Mouse (Mus musculus): ENCODE data around the gene 2310011J03Rik. TPM values are rescaled to one million over a fixed set of nuclear protein-coding genes. Genes with fewer than 3 reads are reported as not detected.

The 2310011J03Rik gene
- polyA plus RNA-seq (2012): 74.9 and 88.4 TPM in 2 replicates

DNA sequence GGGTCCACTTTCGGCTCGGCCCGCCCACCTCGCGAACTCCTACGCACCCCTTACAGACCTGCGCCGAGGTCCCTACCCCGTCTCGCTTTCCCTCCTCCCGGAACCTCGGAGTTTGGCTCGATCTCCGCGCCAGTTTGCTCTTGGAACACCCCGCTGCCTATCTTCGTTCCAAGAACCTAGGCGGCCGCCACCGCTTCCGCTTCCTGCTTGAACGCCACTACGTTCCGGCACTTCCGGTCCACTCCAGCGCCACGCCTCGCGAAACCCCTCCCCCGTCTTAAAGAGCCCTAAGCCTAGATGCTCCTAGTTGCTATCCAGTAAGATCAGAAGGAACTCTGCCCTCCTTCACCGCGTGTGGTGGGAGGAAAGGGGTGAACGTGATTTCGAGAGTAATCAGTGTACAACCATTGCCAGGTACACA, at the start of gene 2310011J03Rik:
2310011J03Rik (minus strand) TSS at position 198 of the 421 bp plus-strand sequence.

DNA sequence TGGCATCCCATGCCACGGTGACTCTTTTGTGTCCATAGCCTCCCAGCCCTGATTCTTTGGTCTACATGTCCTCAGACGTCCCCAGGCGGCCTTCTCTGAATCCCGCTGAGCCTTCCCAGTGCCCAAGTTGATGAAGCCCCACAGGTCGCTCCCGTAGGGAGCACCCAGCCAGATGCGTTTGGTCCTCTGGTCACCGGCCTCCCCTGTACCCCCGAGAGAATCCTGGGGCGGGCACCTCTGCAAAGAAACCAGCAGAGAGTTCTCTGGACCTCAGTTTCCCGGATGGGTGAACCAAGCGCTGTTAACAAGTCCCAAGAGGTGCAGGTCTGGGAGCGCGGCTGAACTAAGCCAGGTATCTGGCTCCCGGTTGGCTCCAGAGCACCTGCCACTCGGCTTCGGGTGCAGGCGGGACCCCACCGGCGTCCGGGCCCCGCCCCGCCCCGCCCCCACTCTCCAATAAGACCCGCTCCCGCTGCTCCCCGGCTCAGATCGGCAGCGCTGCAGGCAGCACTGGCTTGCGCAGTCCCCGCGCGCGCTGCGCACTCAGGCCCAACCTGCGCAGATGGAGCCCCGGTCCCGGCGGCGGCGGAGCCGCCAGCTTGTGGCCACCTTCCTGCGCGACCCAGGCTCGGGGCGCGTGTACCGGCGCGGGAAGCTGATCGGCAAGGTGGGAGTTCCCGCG, 35.8 kb upstream of the 2310011J03Rik start, which contains the start of gene Plk5:
Plk5 (plus strand) TSS at position 459 of the 682 bp plus-strand sequence.

DNA sequence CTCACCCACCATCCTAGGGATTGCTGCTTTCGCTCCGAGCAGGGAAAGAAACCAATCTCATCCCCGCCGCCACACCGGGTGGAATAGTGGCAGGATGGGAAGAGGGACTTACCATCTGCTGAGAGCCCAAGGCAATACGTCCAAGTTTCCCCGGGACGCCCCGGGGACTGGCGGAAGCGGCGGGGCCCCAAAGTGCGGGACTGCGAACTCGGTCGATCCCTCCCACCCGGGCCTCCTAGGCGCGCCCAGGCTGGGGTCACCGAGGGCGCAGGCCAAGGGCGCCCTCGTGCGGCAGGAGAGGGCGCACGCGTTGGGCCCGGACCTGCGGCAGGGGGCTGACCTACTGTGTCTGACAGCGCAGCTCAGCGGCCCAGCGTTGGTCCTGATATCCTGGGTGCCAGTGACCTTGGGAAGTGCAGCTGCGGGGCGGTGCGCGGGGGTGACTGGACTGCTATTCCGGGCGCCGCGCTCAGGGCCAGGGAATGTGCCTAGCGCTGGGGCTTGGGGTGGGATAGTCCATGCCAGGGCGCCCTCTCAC, 28.0 kb upstream of the 2310011J03Rik start, which contains the start of gene Adamtsl5:
Adamtsl5 (minus strand) TSS at position 169 of the 538 bp plus-strand sequence.

DNA sequence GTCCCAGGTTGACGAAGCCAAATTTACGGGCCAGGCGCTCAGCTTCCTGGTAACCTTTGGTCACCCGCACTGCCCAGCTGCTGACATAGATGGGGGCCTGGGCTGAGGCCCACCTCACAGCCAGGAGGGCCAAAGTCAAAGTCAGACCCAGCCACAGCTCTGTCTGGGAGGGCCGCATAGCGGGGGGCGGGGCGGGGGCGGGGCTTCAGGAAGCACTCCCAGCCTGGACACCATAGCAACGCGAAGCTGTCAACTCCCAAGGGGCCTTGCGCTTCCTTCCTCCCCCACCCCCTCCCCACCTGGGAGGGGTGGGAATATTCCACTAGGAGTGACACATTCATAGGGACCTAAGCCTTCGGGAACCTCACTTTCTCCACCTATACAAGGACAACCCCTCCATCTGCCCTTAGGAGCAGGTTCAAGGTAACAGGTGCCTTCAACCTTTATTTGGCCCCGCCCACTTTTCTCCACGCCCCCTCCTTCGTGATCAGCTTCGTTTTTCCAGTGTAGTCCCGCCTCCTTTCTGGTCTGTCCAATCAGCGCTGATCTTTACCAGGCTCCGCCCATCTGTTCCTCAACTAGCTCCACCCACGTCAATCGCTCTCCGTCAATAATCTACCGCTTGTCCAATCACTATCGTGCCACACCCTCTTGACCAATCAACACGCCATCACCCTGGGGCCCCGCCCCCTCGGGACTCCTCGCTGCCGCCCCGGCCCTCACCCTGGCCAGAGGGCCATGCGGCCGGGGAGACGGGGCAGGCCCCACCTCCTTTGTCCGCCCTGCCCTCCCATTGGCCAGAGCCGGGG, 9.1 kb upstream of the 2310011J03Rik start, which contains the start of the genes Pcsk4 and Reep6:
Pcsk4 (minus strand) TSS at position 226 of the 809 bp plus-strand sequence.
Reep6 (plus strand) TSS at position 681 of the 809 bp plus-strand sequence.

DNA sequence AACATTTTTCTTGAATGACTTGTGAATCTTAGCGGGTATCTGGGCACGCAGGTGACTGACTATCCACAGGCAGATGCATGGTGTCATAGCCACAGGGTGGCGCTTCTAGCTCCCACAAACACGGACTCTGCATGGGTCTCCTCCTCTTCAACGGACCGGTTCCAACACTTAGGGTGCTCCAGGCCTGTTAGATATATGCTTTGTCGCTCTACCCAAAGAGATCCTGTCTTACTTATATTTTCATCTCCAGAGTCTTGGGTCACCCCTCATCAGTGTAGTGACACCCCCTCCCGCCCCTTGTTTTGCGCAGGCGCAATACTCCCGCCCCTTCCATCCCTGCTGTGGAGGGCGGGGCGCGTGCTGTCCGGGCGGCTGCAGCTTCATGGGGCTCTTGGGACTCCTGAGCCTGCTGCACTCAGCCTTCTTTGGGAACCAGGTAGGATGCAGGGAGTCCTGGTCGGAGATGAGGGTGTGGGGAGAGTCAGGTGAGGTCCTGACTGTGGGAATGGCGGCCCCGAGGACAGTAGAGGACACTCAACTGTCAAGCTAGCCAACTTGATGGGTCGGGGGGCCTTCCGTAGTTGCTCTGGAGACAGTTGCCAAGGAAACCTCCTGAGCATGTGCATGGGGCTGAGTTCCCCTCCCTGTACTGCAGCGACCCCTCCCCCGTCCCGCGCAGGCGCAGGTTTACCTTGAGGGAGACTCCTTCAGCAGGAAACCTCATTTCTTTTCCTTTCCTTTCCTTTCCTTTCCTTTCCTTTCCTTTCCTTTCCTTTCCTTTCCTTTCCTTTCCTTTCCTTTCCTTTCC, 24.5 kb downstream of the 2310011J03Rik start, which contains the start of gene Apc2:
Apc2 (plus strand) TSS at position 360 of the 808 bp plus-strand sequence.

GRCm38 (mm10) chr10:80292251-80293146, 27.8 kb downstream of the 2310011J03Rik start, which contains the start of gene Rps15:
TSS of gene Rps15 (plus strand) at chr10:80292453.

Other genes starting within 250 kb of the 2310011J03Rik start
- gene Sbno2, start 215.0 kb downstream of the 2310011J03Rik start, polyA plus RNA-seq (2012): 77.6 and 78.0 TPM in 2 replicates
- 176 and 185 TPM in 2 replicates for gene Stk11, start 204.7 kb downstream of the 2310011J03Rik start, polyA plus RNA-seq (2012)
- gene Atp5d, start 181.9 kb downstream of the 2310011J03Rik start, polyA plus RNA-seq (2012): 1,245 and 1,266 TPM in 2 replicates
- gene Cbarp, start 179.7 kb downstream of the 2310011J03Rik start, polyA plus RNA-seq (2012): 32.3 and 53.4 TPM in 2 replicates
- 312 and 336 TPM in 2 replicates for gene Midn, start 172.3 kb downstream of the 2310011J03Rik start, polyA plus RNA-seq (2012)
- gene Cirbp, start 154.6 kb downstream of the 2310011J03Rik start, polyA plus RNA-seq (2012): 43.7 and 63.7 TPM in 2 replicates
- gene 1600002K03Rik, start 147.6 kb downstream of the 2310011J03Rik start, polyA plus RNA-seq (2012): 9.2 and 11.3 TPM in 2 replicates
- gene Efna2, start 141.1 kb downstream of the 2310011J03Rik start, polyA plus RNA-seq (2012): 1.1 and 2.4 TPM in 2 replicates
- 29.1 and 31.3 TPM in 2 replicates for gene Mum1, start 94.1 kb downstream of the 2310011J03Rik start, polyA plus RNA-seq (2012)
- 178 and 185 TPM in 2 replicates for gene Ndufs7, start 71.4 kb downstream of the 2310011J03Rik start, polyA plus RNA-seq (2012)
- gene Gamt, start 59.5 kb downstream of the 2310011J03Rik start, polyA plus RNA-seq (2012): 5.0 and 5.2 TPM in 2 replicates
- 594 and 636 TPM in 2 replicates for gene Dazap1, start 59.1 kb downstream of the 2310011J03Rik start, polyA plus RNA-seq (2012)
- 9,463 and 9,670 TPM in 2 replicates for gene Rps15, start 28.1 kb downstream of the 2310011J03Rik start, polyA plus RNA-seq (2012)
- gene Apc2, start 24.6 kb downstream of the 2310011J03Rik start, polyA plus RNA-seq (2012): 0.43 and 0.77 TPM in 2 replicates
- gene Pcsk4, start 9.0 kb upstream of the 2310011J03Rik start, polyA plus RNA-seq (2012): 18.0 and 23.1 TPM in 2 replicates
- 13.1 and 18.3 TPM in 2 replicates for gene Reep6, start 9.4 kb upstream of the 2310011J03Rik start, polyA plus RNA-seq (2012)
- 7.0 and 10.4 TPM in 2 replicates for gene Adamtsl5, start 27.9 kb upstream of the 2310011J03Rik start, polyA plus RNA-seq (2012)
- 0.23 and 0.25 TPM in 2 replicates for gene Plk5, start 35.9 kb upstream of the 2310011J03Rik start, polyA plus RNA-seq (2012)
- gene Mex3d, start 67.1 kb upstream of the 2310011J03Rik start, polyA plus RNA-seq (2012): 29.8 and 33.4 TPM in 2 replicates
- 234 and 278 TPM in 2 replicates for gene Mbd3, start 79.0 kb upstream of the 2310011J03Rik start, polyA plus RNA-seq (2012)
- 1,352 and 1,389 TPM in 2 replicates for gene Uqcr11, start 86.3 kb upstream of the 2310011J03Rik start, polyA plus RNA-seq (2012)
- 552 and 623 TPM in 2 replicates for gene Tcf3, start 113.1 kb upstream of the 2310011J03Rik start, polyA plus RNA-seq (2012)
- gene Onecut3, start 174.3 kb upstream of the 2310011J03Rik start, polyA plus RNA-seq (2012): 0.01 and 0.04 TPM in 2 replicates
- gene Atp8b3, start 218.6 kb upstream of the 2310011J03Rik start, polyA plus RNA-seq (2012): 0.06 and 0.09 TPM in 2 replicates
- 237 and 340 TPM in 2 replicates for gene Rexo1, start 241.0 kb upstream of the 2310011J03Rik start, polyA plus RNA-seq (2012)

All from megakaryocyte-erythroid progenitor cell, adult 5 weeks (primary cell).